Mouse (Mus musculus): Measurements from ENCODE around the gene Lrrc9. TPM values are rescaled to one million over a fixed set of nuclear protein-coding genes. Genes with fewer than 3 reads are reported as not detected.

Lrrc9 gene
- total RNA-seq, 2 experiments from 2014 or later, result 0.08 to 0.47 TPM

Small RNAs within 50 kb of the gene (microRNA-seq; reads per million reads assigned to microRNA genes)
- gene Gm44392, result 0 reads per million in 2 experiments

Other genes starting within 250 kb of the Lrrc9 start
- 1 to 10 TPM; 2.8 to 4.6 TPM for gene Rtn1, start 32.8 kb upstream of the Lrrc9 start, total RNA-seq (2021)
- 1 to 10 TPM; 3.4 to 3.7 TPM for gene Pcnx4, start 94.5 kb downstream of the Lrrc9 start, total RNA-seq (2021)
- gene Gm4756, start 207.8 kb downstream of the Lrrc9 start, total RNA-seq (2021), result not detected
- 10 to 100 TPM; 61.7 to 74.5 TPM for gene Dhrs7, start 223.0 kb downstream of the Lrrc9 start, total RNA-seq (2021)